Mouse (Mus musculus) hindbrain, embryonic 16.5 days (tissue): ENCODE results near the gene Ebf3. TPM values are rescaled to one million over a fixed set of nuclear protein-coding genes. Genes with fewer than 3 reads are reported as not detected.

ENCODE experiments used
- ATAC-seq: fragments of 200-750 bp; cut with Nextera tagmentation; 2 replicates; pipeline ENCODE4 v1.8.0; 2017; ENCODE audit warnings: moderate TSS enrichment, moderate library complexity
- H3K27ac ChIP-seq: fragments of 300-500 bp; sonication (generic); 2 replicates; pipeline ENCODE4 v1.5.1; 2014; ENCODE audit warnings: low read depth, mild to moderate bottlenecking, control low read depth, low read length, moderate library complexity
- H3K27me3 ChIP-seq: fragments of 300-500 bp; sonication (generic); replicated peaks from 2 replicates; pipeline ENCODE4 v1.6.1; 2014; ENCODE audit warnings: low read length; ENCODE audit not compliant: control insufficient read depth, insufficient read depth
- H3K36me3 ChIP-seq: fragments of 300-500 bp; sonication (generic); 2 replicates; pipeline ENCODE4 v1.6.1; 2014; ENCODE audit warnings: mild to moderate bottlenecking, low read length, moderate library complexity, mixed read lengths; ENCODE audit not compliant: control insufficient read depth, insufficient read depth
- H3K4me1 ChIP-seq: fragments of 300-500 bp; sonication (generic); 2 replicates; pipeline ENCODE4 v1.6.1; 2014; ENCODE audit warnings: low read depth, low read length; ENCODE audit not compliant: control insufficient read depth, insufficient read depth
- H3K4me2 ChIP-seq: fragments of 300-500 bp; sonication (generic); 2 replicates; pipeline ENCODE4 v1.6.1; 2014; ENCODE audit warnings: mild to moderate bottlenecking, low read length, control low read depth, moderate library complexity
- H3K4me3 ChIP-seq: fragments of 300-500 bp; sonication (generic); 2 replicates; pipeline ENCODE4 v1.5.1; 2014; ENCODE audit warnings: mild to moderate bottlenecking, low read length, control low read depth, moderate library complexity
- H3K9ac ChIP-seq: fragments of 300-500 bp; sonication (generic); 2 replicates; pipeline ENCODE4 v1.6.1; 2014; ENCODE audit warnings: low read depth, mild to moderate bottlenecking, control low read depth, low read length, moderate library complexity
- H3K9me3 ChIP-seq: fragments of 300-500 bp; sonication (generic); 2 replicates; pipeline ENCODE4 v1.6.1; 2014; ENCODE audit warnings: mild to moderate bottlenecking, low read length, moderate library complexity; ENCODE audit not compliant: control insufficient read depth
- WGBS: fragments of 180-500 bp; shearing (Covaris S2); extraction: QIAGEN DNeasy Blood & Tissue Kit; methylation state at CpG from one replicate; pipeline ENCODE4 v1.1.7; 2014; 5-methylcytosine and 5-hydroxymethylcytosine counted together
- polyA plus RNA-seq: library from polyadenylated mRNA; unstranded; fragments of >200 nt; fragmentation: Nextera tagmentation; extraction: Ambion mirVana; gene quantifications from 2 replicates; pipeline ENCODE4 v1.2.1, GENCODE M21; 2015

The Ebf3 gene
- polyA plus RNA-seq, 1 experiment from 2014 or later = 10.7 TPM

GRCm38 (mm10) chr7:137154623-137155022 lies 159.6 kb downstream of the Ebf3 start:
- WGBS = 81% methylated on average over 2 of the region's 2 CpGs

GRCm38 (mm10) chr7:137151854-137152253 lies 162.4 kb downstream of the Ebf3 start:
- H3K9ac ChIP-seq = no peak overlapping the region
- 94% methylated on average over 2 of the region's 2 CpGs for WGBS
- peaks cover 5% of the 10 kb centered on the region for H3K4me1 ChIP-seq
- no peak overlapping the region for H3K27ac ChIP-seq
- H3K36me3 ChIP-seq = no peaks in the 10 kb centered on the region
- ATAC-seq = no peak
- H3K4me3 ChIP-seq = no peak overlapping the region
- no peak overlapping the region for H3K4me2 ChIP-seq
- H3K27me3 ChIP-seq = no peaks in the 10 kb centered on the region
- H3K9me3 ChIP-seq = no peaks in the 10 kb centered on the region

More at GRCm38 (mm10) chr7:137154623-137155022, 159.6 kb downstream of the Ebf3 start:
- H3K4me1 ChIP-seq = no peaks in the 10 kb centered on the region
- H3K27me3 ChIP-seq = no peaks in the 10 kb centered on the region
- no peak overlapping the region for H3K27ac ChIP-seq
- H3K36me3 ChIP-seq = no peaks in the 10 kb centered on the region
- H3K9me3 ChIP-seq = no peaks in the 10 kb centered on the region
- H3K9ac ChIP-seq = no peak overlapping the region
- H3K4me3 ChIP-seq = no peak overlapping the region
- H3K4me2 ChIP-seq = no peak overlapping the region
- no peak for ATAC-seq

DNA sequence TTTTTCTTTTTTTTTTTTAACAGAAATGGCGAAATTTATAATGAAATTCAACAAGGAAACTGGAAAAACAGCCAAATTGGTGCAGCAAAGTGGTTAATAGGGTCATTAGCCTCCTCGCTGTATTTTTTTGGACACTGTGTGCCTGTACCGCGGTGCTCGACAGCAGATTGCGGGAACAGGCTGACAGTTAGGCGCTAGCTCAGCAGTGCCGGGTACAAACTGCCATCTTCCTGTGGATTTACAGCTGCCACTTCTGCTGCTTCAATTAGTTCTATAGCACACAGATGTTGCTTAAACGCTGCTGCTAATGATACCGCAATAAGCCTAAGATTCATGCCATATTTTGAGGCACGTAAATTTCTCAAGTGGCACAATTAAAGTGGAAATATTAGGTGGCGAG lies 167.1 kb downstream of the Ebf3 start:
- H3K4me2 ChIP-seq = no peak overlapping the region
- no peak overlapping the region for H3K27ac ChIP-seq
- H3K9me3 ChIP-seq = no peaks in the 10 kb centered on the region
- peaks cover 5% of the 10 kb centered on the region for H3K4me1 ChIP-seq
- H3K36me3 ChIP-seq = no peaks in the 10 kb centered on the region
- 53% methylated on average over 12 of the region's 12 CpGs for WGBS
- H3K9ac ChIP-seq = no peak overlapping the region
- no peaks in the 10 kb centered on the region for H3K27me3 ChIP-seq
- no peak overlapping the region for H3K4me3 ChIP-seq
- ATAC-seq = no peak

Other genes starting within 250 kb of the Ebf3 start
- 12.4 and 15.3 TPM in 2 replicates for gene 9430038I01Rik, start 96.3 kb upstream of the Ebf3 start, polyA plus RNA-seq
- 252 and 273 TPM in 2 replicates for gene Glrx3, start 123.2 kb upstream of the Ebf3 start, polyA plus RNA-seq